Mouse (Mus musculus): Measurements from ENCODE around the gene Olfr39. TPM values are rescaled to one million over a fixed set of nuclear protein-coding genes. Genes with fewer than 3 reads are reported as not detected.

Olfr39 gene
- not detected in 2 replicates for polyA plus RNA-seq (2012)

GRCm38 (mm10) chr9:20282051-20282450 is at the start of gene Olfr39:
Olfr39 (plus strand) TSS chr9:20282351.

GRCm38 (mm10) chr9:20236819-20237218 is 45.3 kb upstream of the Olfr39 start, which contains the start of gene Olfr872:
Olfr872 (plus strand) TSS chr9:20237119.

DNA sequence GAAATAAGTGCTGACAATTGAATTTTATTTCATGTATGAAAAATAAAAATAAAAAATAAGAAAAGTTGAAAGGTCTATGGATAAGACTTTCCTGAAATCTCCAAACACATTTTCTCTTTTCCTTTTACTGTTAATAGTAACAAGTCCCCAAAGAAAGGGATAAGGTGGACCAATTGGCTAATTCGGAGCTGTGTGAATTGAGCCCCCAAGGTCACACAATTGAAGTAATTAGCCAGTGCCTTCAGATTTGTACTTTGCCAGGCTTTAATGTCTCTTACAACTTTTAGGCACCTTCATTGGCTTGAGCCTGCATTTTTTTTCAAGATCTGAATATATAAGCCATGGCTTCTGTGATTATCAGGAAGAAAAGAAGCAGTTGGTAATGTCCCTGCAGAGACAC is 16.1 kb downstream of the Olfr39 start, which contains the start of gene Olfr873:
Olfr873 (plus strand) TSS at position 301 of the 400 bp plus-strand sequence.

GRCm38 (mm10) chr9:20335994-20336393 is 53.8 kb downstream of the Olfr39 start, which contains the start of gene Olfr18:
Olfr18 (minus strand) TSS chr9:20336094.

Other genes with a start within 250 kb of the Olfr39 start
- gene Olfr867, start 224.8 kb upstream of the Olfr39 start, polyA plus RNA-seq (2012), result not detected in 2 replicates
- gene Olfr868, start 183.7 kb upstream of the Olfr39 start, polyA plus RNA-seq (2012), result not detected in 2 replicates
- gene Olfr869, start 153.3 kb upstream of the Olfr39 start, polyA plus RNA-seq (2012), result 0.03 TPM in 1 of 2 replicates, not detected in the other
- not detected in 2 replicates for gene Olfr870, start 108.3 kb upstream of the Olfr39 start, polyA plus RNA-seq (2012)
- gene Olfr871, start 70.1 kb upstream of the Olfr39 start, polyA plus RNA-seq (2012), result not detected in 2 replicates
- not detected in 2 replicates for gene Olfr872, start 45.2 kb upstream of the Olfr39 start, polyA plus RNA-seq (2012)
- not detected in 2 replicates for gene Olfr873, start 16.2 kb downstream of the Olfr39 start, polyA plus RNA-seq (2012)
- not detected in 2 replicates for gene Olfr18, start 53.7 kb downstream of the Olfr39 start, polyA plus RNA-seq (2012)
- gene Zfp560, start 102.8 kb downstream of the Olfr39 start, polyA plus RNA-seq (2012), result 0.87 and 1.9 TPM in 2 replicates
- 0.33 and 0.42 TPM in 2 replicates for gene Zfp26, start 177.8 kb downstream of the Olfr39 start, polyA plus RNA-seq (2012)
- gene Zfp426, start 210.4 kb downstream of the Olfr39 start, polyA plus RNA-seq (2012), result 3.0 and 3.4 TPM in 2 replicates
- gene Zfp266, start 239.1 kb downstream of the Olfr39 start, polyA plus RNA-seq (2012), result 0.46 and 1.1 TPM in 2 replicates

All from megakaryocyte-erythroid progenitor cell, adult 5 weeks (primary cell).